In the genomic region with DNA sequence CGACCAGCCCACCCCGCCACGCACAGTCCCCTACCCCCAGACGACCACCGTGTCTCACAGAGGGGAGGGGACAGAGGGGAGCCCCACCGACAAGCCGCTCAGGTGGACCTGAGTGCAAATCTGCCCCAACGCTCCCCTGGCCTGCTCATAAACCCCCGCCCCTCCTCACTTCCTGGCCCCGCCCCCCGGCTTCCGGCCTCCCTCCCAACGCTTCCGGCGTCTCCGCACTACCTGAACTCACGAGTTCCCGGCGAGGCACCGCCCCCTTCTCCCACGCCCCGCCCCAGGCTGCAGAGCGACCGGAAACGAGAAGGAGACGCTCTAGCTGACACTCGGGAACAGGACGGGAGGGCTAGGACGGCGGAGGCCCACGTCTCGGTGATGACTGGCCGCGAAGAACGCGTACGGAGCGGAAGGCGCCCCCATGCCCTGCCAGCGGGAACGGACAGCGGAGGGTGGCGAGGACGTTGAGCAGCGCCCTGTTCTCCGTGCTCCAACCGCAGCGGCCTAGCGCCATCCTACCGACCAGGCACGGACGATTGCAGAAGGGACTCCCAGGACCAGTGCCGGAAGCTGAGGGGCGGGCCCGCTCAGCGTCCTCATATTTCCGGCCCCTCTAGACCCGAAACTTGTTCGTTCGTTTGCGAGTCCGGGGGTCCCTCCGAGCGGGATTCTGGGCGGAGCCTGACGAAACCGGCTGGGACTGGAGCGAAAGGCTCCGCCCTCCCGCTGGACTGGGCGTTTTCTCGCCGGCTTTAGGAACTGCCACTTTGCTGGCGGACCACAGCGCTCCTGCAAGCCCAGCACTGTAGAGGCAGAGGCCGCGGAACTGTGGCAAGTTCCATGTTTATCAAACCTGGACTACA, we compare ENCODE assay signal across 8 mouse cellular contexts. TPM values are rescaled to one million over a fixed set of nuclear protein-coding genes. Genes with fewer than 3 reads are reported as not detected.
DNase-seq lines count a peak whose midpoint lies in the region; ATAC-seq and TF ChIP-seq lines count a peak whose summit lies in the region.

A gene (minus strand): TSS at position 554 of the 866 bp plus-strand sequence.

- H3K27me3 ChIP-seq in embryonic facial prominence, embryonic 14.5 days (replicated peaks; ENCODE audit: control insufficient read depth, insufficient read depth, low read length), result no peaks in the 10 kb centered on the region
- no peaks in the 10 kb centered on the region for H3K27me3 ChIP-seq in heart, adult 2 months (ENCODE audit: control insufficient read depth, insufficient read depth, low read length)
- no peaks in the 10 kb centered on the region for H3K27me3 ChIP-seq in limb, embryonic 13.5 days
- no peaks in the 10 kb centered on the region for H3K27me3 ChIP-seq in midbrain, embryonic 16.5 days (ENCODE audit: control insufficient read depth, insufficient read depth, low read depth, low read length)

- H3K4me2 ChIP-seq in embryonic facial prominence, embryonic 14.5 days (ENCODE audit: low read depth, low read length), result peak within 1 kb of the TSS; percentile 85
- peak within 1 kb of the TSS; percentile 84 for H3K4me2 ChIP-seq in limb, embryonic 13.5 days (replicated peaks)
- peak within 1 kb of the TSS; percentile 89 for H3K4me2 ChIP-seq in midbrain, embryonic 16.5 days (ENCODE audit: low read length)

- 0 out of 2 replicates have a peak, but pooled peaks cover 3% of the 10 kb centered on the region for H3K4me1 ChIP-seq in embryonic facial prominence, embryonic 14.5 days (ENCODE audit: control insufficient read depth, insufficient read depth, low read length)
- peaks cover 5% of the 10 kb centered on the region for H3K4me1 ChIP-seq in heart, adult 2 months (ENCODE audit: control insufficient read depth, insufficient read depth, low read length)
- peaks cover 21% of the 10 kb centered on the region for H3K4me1 ChIP-seq in limb, embryonic 13.5 days
- peaks cover 32% of the 10 kb centered on the region for H3K4me1 ChIP-seq in midbrain, embryonic 16.5 days (ENCODE audit: control insufficient read depth, insufficient read depth, low read length)

- TF ChIP-seq CTCF in heart, adult 2 months (IDR thresholded peaks at IDR 0.05), result no peak

- ATAC-seq in embryonic facial prominence, embryonic 14.5 days (ENCODE audit: low read depth), result peak; percentile 97
- peak; percentile 98 for ATAC-seq in limb, embryonic 13.5 days (ENCODE audit: low FRiP score, low read depth)
- peak; percentile 97 for ATAC-seq in midbrain, embryonic 16.5 days

- H3K36me3 ChIP-seq in embryonic facial prominence, embryonic 14.5 days (ENCODE audit: control insufficient read depth, insufficient read depth, low read length), result peaks cover 8% of the 10 kb centered on the region
- H3K36me3 ChIP-seq in heart, adult 2 months (ENCODE audit: control insufficient read depth, insufficient read depth, low read length), result peaks cover 4% of the 10 kb centered on the region; the same call in 1 of the 2 replicates
- peaks cover 21% of the 10 kb centered on the region for H3K36me3 ChIP-seq in limb, embryonic 13.5 days
- peaks cover 7% of the 10 kb centered on the region for H3K36me3 ChIP-seq in midbrain, embryonic 16.5 days (ENCODE audit: control insufficient read depth, insufficient read depth, low read length)

- H3K79me2 ChIP-seq in heart, adult 2 months (replicated peaks; ENCODE audit: control insufficient read depth, insufficient read depth, low read length), result no peaks in the 10 kb centered on the region

- no peaks in the 10 kb centered on the region for H3K9me3 ChIP-seq in embryonic facial prominence, embryonic 14.5 days (ENCODE audit: control insufficient read depth, low read length)
- H3K9me3 ChIP-seq in limb, embryonic 13.5 days, result no peaks in the 10 kb centered on the region
- no peaks in the 10 kb centered on the region for H3K9me3 ChIP-seq in midbrain, embryonic 16.5 days (replicated peaks; ENCODE audit: control insufficient read depth, low read length, poor library complexity, severe bottlenecking)

- WGBS in embryonic facial prominence, embryonic 14.5 days, result 0% methylated on average over 45 of the region's 77 CpGs
- WGBS in heart, adult 2 months, result under 1% methylated on average over 76 of the region's 77 CpGs
- WGBS in limb, embryonic 13.5 days, result under 1% methylated on average over 73 of the region's 77 CpGs
- WGBS in midbrain, embryonic 16.5 days, result under 1% methylated on average over 68 of the region's 77 CpGs

- TF ChIP-seq EP300 in heart, adult 2 months (IDR thresholded peaks at IDR 0.05; ENCODE audit: insufficient read depth, low read depth, low read length), result peak; percentile 81; the same call in 1 of the 2 replicates

- peak within 1 kb of the TSS; percentile 88 for H3K27ac ChIP-seq in embryonic facial prominence, embryonic 14.5 days (replicated peaks; ENCODE audit: low read depth, low read length)
- H3K27ac ChIP-seq in heart, adult 2 months, result peak within 1 kb of the TSS; percentile 100
- peak within 1 kb of the TSS; percentile 91 for H3K27ac ChIP-seq in limb, embryonic 13.5 days
- peak within 1 kb of the TSS; percentile 98 for H3K27ac ChIP-seq in midbrain, embryonic 16.5 days (ENCODE audit: low read length)

- H3K9ac ChIP-seq in embryonic facial prominence, embryonic 14.5 days (ENCODE audit: low read depth, low read length), result peak within 1 kb of the TSS; percentile 91
- peak within 1 kb of the TSS; percentile 91 for H3K9ac ChIP-seq in heart, adult 2 months (ENCODE audit: low read depth, low read length)
- H3K9ac ChIP-seq in limb, embryonic 13.5 days, result peak within 1 kb of the TSS; percentile 85
- H3K9ac ChIP-seq in midbrain, embryonic 16.5 days (ENCODE audit: low read depth, low read length), result peak within 1 kb of the TSS; percentile 89

- H3K4me3 ChIP-seq in embryonic facial prominence, embryonic 14.5 days (ENCODE audit: low read depth, low read length), result peak within 1 kb of the TSS; percentile 73
- H3K4me3 ChIP-seq in heart, adult 2 months, result peak within 1 kb of the TSS; percentile 97
- peak within 1 kb of the TSS; percentile 78 for H3K4me3 ChIP-seq in limb, embryonic 13.5 days
- H3K4me3 ChIP-seq in midbrain, embryonic 16.5 days (ENCODE audit: low read depth, low read length), result peak within 1 kb of the TSS; percentile 79

- DNase-seq in 3T3-L1 (ENCODE audit: low read depth, low spot score), result peak; percentile 98
- DNase-seq in adrenal gland, postnatal 4 days (ENCODE audit: low spot score in 2 of 2), result peak; percentile 98 to 99
- peak; percentile 99 for DNase-seq in embryonic facial prominence, embryonic 14.5 days (ENCODE audit: low spot score)
- peak; percentile 97 to 99 for DNase-seq in heart, adult 2 months
- DNase-seq in kidney, adult 8-10 months, result peak; percentile 99
- peak; percentile 98 to 100 for DNase-seq in spleen, postnatal 10 days (ENCODE audit: low spot score in 2 of 2)

- peak; percentile 99 for TF ChIP-seq POLR2A in heart, adult 2 months (IDR thresholded peaks at IDR 0.05; ENCODE audit: insufficient read depth, low read depth, low read length)

- intact Hi-C loops in heart, adult 2 months (cut with DNase I), result loop anchor here (1.0 to 5.0 kb wide), 3 partner anchors 39 to 435 kb away; a partner anchor contains a TSS

RNA-seq across cellular contexts. Expression of the gene that starts here (rescaled TPM):
- total RNA-seq in adrenal gland, postnatal 4 days (2021), result 10 to 100 TPM; 62.4 to 69.7 TPM
- polyA plus RNA-seq in embryonic facial prominence, embryonic 14.5 days (2014; fragmentation: Nextera tagmentation; extraction: Ambion mirVana), result 5.2 and 5.3 TPM in 2 replicates
- total RNA-seq in heart, adult 2 months (2021), result 10 to 100 TPM; 19.8 to 19.9 TPM
- polyA plus RNA-seq in heart, adult 2 months (2012; rRNA removed), result 19.1 and 19.3 TPM in 2 replicates
- 7.8 and 8.7 TPM in 2 replicates for polyA plus RNA-seq in limb, embryonic 13.5 days (2015; fragmentation: Nextera tagmentation; extraction: Ambion mirVana)
- 6.7 and 6.9 TPM in 2 replicates for polyA plus RNA-seq in midbrain, embryonic 16.5 days (2015; fragmentation: Nextera tagmentation; extraction: Ambion mirVana)

Comparison
In these comparisons a context has a peak if more than half of its experiments do, and no peak if none do; other contexts are left out.
1. Peak in every context shown above with its lines: DNase-seq, ATAC-seq, H3K4me3 ChIP-seq and H3K27ac ChIP-seq.